18 mouse cellular contexts compared by ENCODE assay signal in genomic region chr11:16823830-16824545, GRCm38 (mm10).
A peak's percentile ranks its signal among the peaks of the same experiment; 100 is the strongest.
DNase-seq lines count a peak whose midpoint lies in the region; ATAC-seq and TF ChIP-seq lines count a peak whose summit lies in the region.
"Had no signal": no experiment of that assay in that cellular context is flagged by ENCODE, and none has a peak within 500 bp of the region (broad histone marks: within the 10 kb centered on the region; RNA-seq: fewer than 3 reads in every experiment).

No protein-coding gene starts in this region.

- no peak for ATAC-seq in intestine, embryonic 16.5 days
- ATAC-seq in intestine, postnatal 0 days: no peak
- ATAC-seq in midbrain, postnatal 0 days (ENCODE audit: low FRiP score): no peak
- no peak for ATAC-seq in midbrain, embryonic 13.5 days
- peak; percentile 74; the same call in 1 of the 2 replicates for ATAC-seq in forebrain, postnatal 0 days
- ATAC-seq in stomach, postnatal 0 days (ENCODE audit: low FRiP score, low TSS enrichment): no peak
- no peak for ATAC-seq in CD4-positive, CD25-positive, alpha-beta regulatory T cell, adult 4 months
- ATAC-seq in hindbrain, embryonic 13.5 days (ENCODE audit: low FRiP score): no peak

- peaks cover 8% of the 10 kb centered on the region for H3K4me1 ChIP-seq in intestine, embryonic 16.5 days (ENCODE audit: control insufficient read depth, insufficient read depth, low read length)
- H3K4me1 ChIP-seq in intestine, postnatal 0 days (replicated peaks; ENCODE audit: control insufficient read depth, insufficient read depth, low read length): 0 out of 2 replicates have a peak, but pooled peaks cover 3% of the 10 kb centered on the region
- H3K4me1 ChIP-seq in midbrain, postnatal 0 days (ENCODE audit: insufficient read depth, low read length): no peaks in the 10 kb centered on the region
- no peaks in the 10 kb centered on the region for H3K4me1 ChIP-seq in midbrain, embryonic 13.5 days (replicated peaks)
- no peaks in the 10 kb centered on the region for H3K4me1 ChIP-seq in forebrain, postnatal 0 days (ENCODE audit: insufficient read depth)
- no peaks in the 10 kb centered on the region for H3K4me1 ChIP-seq in stomach, postnatal 0 days (replicated peaks; ENCODE audit: control insufficient read depth, insufficient read depth)
- H3K4me1 ChIP-seq in hindbrain, embryonic 13.5 days (replicated peaks): no peaks in the 10 kb centered on the region
- H3K4me1 ChIP-seq: heart, embryonic 10.5 days; megakaryocyte, embryonic 14.5 days; neural tube, embryonic 12.5 days had no signal

- H3K4me3 ChIP-seq in intestine, embryonic 16.5 days (ENCODE audit: low read length): no peak overlapping the region
- no peak overlapping the region for H3K4me3 ChIP-seq in intestine, postnatal 0 days (ENCODE audit: low read depth, low read length)
- no peak overlapping the region for H3K4me3 ChIP-seq in midbrain, postnatal 0 days (ENCODE audit: low read depth, low read length)
- no peak overlapping the region for H3K4me3 ChIP-seq in midbrain, embryonic 13.5 days (replicated peaks)
- H3K4me3 ChIP-seq in forebrain, postnatal 0 days (ENCODE audit: low read depth, low read length): no peak overlapping the region
- no peak overlapping the region for H3K4me3 ChIP-seq in stomach, postnatal 0 days (ENCODE audit: low read depth, low read length)
- no peak overlapping the region for H3K4me3 ChIP-seq in hindbrain, embryonic 13.5 days
- H3K4me3 ChIP-seq: embryonic facial prominence, embryonic 15.5 days; heart, embryonic 10.5 days; lung, embryonic 15.5 days; megakaryocyte, embryonic 14.5 days; neural tube, embryonic 12.5 days had no signal

- H3K36me3 ChIP-seq in intestine, embryonic 16.5 days (ENCODE audit: control insufficient read depth, insufficient read depth, low read length): no peaks in the 10 kb centered on the region
- H3K36me3 ChIP-seq in intestine, postnatal 0 days (ENCODE audit: control insufficient read depth, insufficient read depth): no peaks in the 10 kb centered on the region
- H3K36me3 ChIP-seq in midbrain, postnatal 0 days (ENCODE audit: insufficient read depth, low read length): no peaks in the 10 kb centered on the region
- no peaks in the 10 kb centered on the region for H3K36me3 ChIP-seq in midbrain, embryonic 13.5 days
- H3K36me3 ChIP-seq in forebrain, postnatal 0 days (ENCODE audit: insufficient read depth): no peaks in the 10 kb centered on the region
- no peaks in the 10 kb centered on the region for H3K36me3 ChIP-seq in stomach, postnatal 0 days (ENCODE audit: control insufficient read depth, insufficient read depth, low read length)
- H3K36me3 ChIP-seq in hindbrain, embryonic 13.5 days: no peaks in the 10 kb centered on the region
- H3K36me3 ChIP-seq: embryonic facial prominence, embryonic 15.5 days; heart, embryonic 10.5 days; lung, embryonic 15.5 days; neural tube, embryonic 12.5 days had no signal

- peak; percentile 38 for DNase-seq in midbrain, postnatal 0 days (ENCODE audit: low spot score)
- peak; percentile 41 for DNase-seq in forebrain, postnatal 0 days
- no peak for DNase-seq in stomach, postnatal 0 days (ENCODE audit: low spot score)
- DNase-seq: adrenal gland, postnatal 36 days; gastrocnemius, postnatal 25 days; heart, postnatal 36 days; right cerebral cortex, postnatal 4 days had no signal

- H3K27ac ChIP-seq in intestine, embryonic 16.5 days (ENCODE audit: low read length): 0 out of 2 replicates have a peak overlapping the region, but pooled peaks have one; percentile 17
- H3K27ac ChIP-seq in intestine, postnatal 0 days (ENCODE audit: low read depth, low read length): no peak overlapping the region
- H3K27ac ChIP-seq in midbrain, postnatal 0 days (ENCODE audit: low read depth, low read length): 0 out of 2 replicates have a peak overlapping the region, but pooled peaks have one; percentile 19
- H3K27ac ChIP-seq in midbrain, embryonic 13.5 days: no peak overlapping the region
- H3K27ac ChIP-seq in forebrain, postnatal 0 days (ENCODE audit: low read depth, low read length): peak overlapping the region; percentile 24; the same call in 1 of the 2 replicates
- 0 out of 2 replicates have a peak overlapping the region, but pooled peaks have one; percentile 13 for H3K27ac ChIP-seq in stomach, postnatal 0 days (replicated peaks)
- no peak overlapping the region for H3K27ac ChIP-seq in hindbrain, embryonic 13.5 days
- H3K27ac ChIP-seq: embryonic facial prominence, embryonic 15.5 days; heart, embryonic 10.5 days; lung, embryonic 15.5 days; neural tube, embryonic 12.5 days had no signal

- TF ChIP-seq EP300 in stomach, postnatal 0 days (optimal IDR thresholded peaks at IDR 0.05): no peak

- H3K9me3 ChIP-seq in intestine, embryonic 16.5 days (ENCODE audit: control insufficient read depth, low read length): no peaks in the 10 kb centered on the region
- no peaks in the 10 kb centered on the region for H3K9me3 ChIP-seq in intestine, postnatal 0 days (ENCODE audit: control insufficient read depth)
- no peaks in the 10 kb centered on the region for H3K9me3 ChIP-seq in midbrain, postnatal 0 days (ENCODE audit: low read length)
- no peaks in the 10 kb centered on the region for H3K9me3 ChIP-seq in midbrain, embryonic 13.5 days
- H3K9me3 ChIP-seq in forebrain, postnatal 0 days (ENCODE audit: low read length): no peaks in the 10 kb centered on the region
- H3K9me3 ChIP-seq in stomach, postnatal 0 days (ENCODE audit: control insufficient read depth, low read length): no peaks in the 10 kb centered on the region
- no peaks in the 10 kb centered on the region for H3K9me3 ChIP-seq in hindbrain, embryonic 13.5 days
- H3K9me3 ChIP-seq: embryonic facial prominence, embryonic 15.5 days; heart, embryonic 10.5 days; lung, embryonic 15.5 days; megakaryocyte, embryonic 14.5 days; neural tube, embryonic 12.5 days had no signal

- H3K9ac ChIP-seq in intestine, embryonic 16.5 days (ENCODE audit: low read depth, low read length): no peak overlapping the region
- no peak overlapping the region for H3K9ac ChIP-seq in intestine, postnatal 0 days (ENCODE audit: low read depth, low read length)
- H3K9ac ChIP-seq in midbrain, postnatal 0 days (replicated peaks; ENCODE audit: low read length, poor library complexity, severe bottlenecking): no peak overlapping the region
- H3K9ac ChIP-seq in midbrain, embryonic 13.5 days (replicated peaks): no peak overlapping the region
- no peak overlapping the region for H3K9ac ChIP-seq in forebrain, postnatal 0 days
- H3K9ac ChIP-seq in stomach, postnatal 0 days (ENCODE audit: low read length): no peak overlapping the region
- no peak overlapping the region for H3K9ac ChIP-seq in hindbrain, embryonic 13.5 days
- H3K9ac ChIP-seq: embryonic facial prominence, embryonic 15.5 days; lung, embryonic 15.5 days; neural tube, embryonic 12.5 days had no signal

- no peaks in the 10 kb centered on the region for H3K27me3 ChIP-seq in intestine, embryonic 16.5 days (replicated peaks; ENCODE audit: control insufficient read depth, insufficient read depth, low read length)
- H3K27me3 ChIP-seq in intestine, postnatal 0 days (replicated peaks; ENCODE audit: control insufficient read depth, insufficient read depth, low read length): no peaks in the 10 kb centered on the region
- H3K27me3 ChIP-seq in midbrain, postnatal 0 days (ENCODE audit: insufficient read depth, low read length): no peaks in the 10 kb centered on the region
- no peaks in the 10 kb centered on the region for H3K27me3 ChIP-seq in midbrain, embryonic 13.5 days
- H3K27me3 ChIP-seq in forebrain, postnatal 0 days (ENCODE audit: insufficient read depth, low read length): no peaks in the 10 kb centered on the region
- no peaks in the 10 kb centered on the region for H3K27me3 ChIP-seq in stomach, postnatal 0 days (ENCODE audit: control insufficient read depth, insufficient read depth, low read length)
- H3K27me3 ChIP-seq in hindbrain, embryonic 13.5 days: no peaks in the 10 kb centered on the region
- H3K27me3 ChIP-seq: embryonic facial prominence, embryonic 15.5 days; lung, embryonic 15.5 days; neural tube, embryonic 12.5 days had no signal

- 83% methylated on average over 4 of the region's 4 CpGs for WGBS in intestine, embryonic 16.5 days
- WGBS in intestine, postnatal 0 days: 88% methylated on average over 4 of the region's 4 CpGs
- WGBS in midbrain, postnatal 0 days: 65% methylated on average over 4 of the region's 4 CpGs
- 58% methylated on average over 4 of the region's 4 CpGs for WGBS in midbrain, embryonic 13.5 days
- 20% methylated on average over 4 of the region's 4 CpGs for WGBS in forebrain, postnatal 0 days
- 83% methylated on average over 4 of the region's 4 CpGs for WGBS in stomach, postnatal 0 days
- WGBS in hindbrain, embryonic 13.5 days: 53% methylated on average over 4 of the region's 4 CpGs

- H3K4me2 ChIP-seq in intestine, embryonic 16.5 days (ENCODE audit: low read depth, low read length): no peak overlapping the region
- no peak overlapping the region for H3K4me2 ChIP-seq in intestine, postnatal 0 days (replicated peaks; ENCODE audit: low read depth)
- no peak overlapping the region for H3K4me2 ChIP-seq in midbrain, postnatal 0 days (ENCODE audit: low read depth, low read length, poor library complexity, severe bottlenecking)
- no peak overlapping the region for H3K4me2 ChIP-seq in midbrain, embryonic 13.5 days (replicated peaks)
- H3K4me2 ChIP-seq in forebrain, postnatal 0 days (ENCODE audit: low read depth): no peak overlapping the region
- no peak overlapping the region for H3K4me2 ChIP-seq in stomach, postnatal 0 days (replicated peaks; ENCODE audit: low read depth)
- no peak overlapping the region for H3K4me2 ChIP-seq in hindbrain, embryonic 13.5 days
- H3K4me2 ChIP-seq: embryonic facial prominence, embryonic 15.5 days; liver, embryonic 11.5 days; lung, embryonic 15.5 days; neural tube, embryonic 12.5 days had no signal

- TF ChIP-seq CTCF in intestine, postnatal 0 days (IDR thresholded peaks at IDR 0.05; ENCODE audit: low read depth): no peak
- no peak for TF ChIP-seq CTCF in midbrain, postnatal 0 days (IDR thresholded peaks at IDR 0.05)
- no peak for TF ChIP-seq CTCF in forebrain, postnatal 0 days (IDR thresholded peaks at IDR 0.05; ENCODE audit: low read depth)
- TF ChIP-seq CTCF in stomach, postnatal 0 days (IDR thresholded peaks at IDR 0.05; ENCODE audit: low read depth): no peak

Comparison
In these comparisons a context has a peak if more than half of its experiments do, and no peak if none do; other contexts are left out.
1. H3K27ac ChIP-seq: peak in intestine, embryonic 16.5 days (single experiment), midbrain, postnatal 0 days (single experiment), forebrain, postnatal 0 days (single experiment) and stomach, postnatal 0 days (single experiment); none in intestine, postnatal 0 days (single experiment), midbrain, embryonic 13.5 days (single experiment) and hindbrain, embryonic 13.5 days (single experiment).